Mouse (Mus musculus) CH12.LX (cell line): ENCODE measurements around the gene Mtrex. TPM values are rescaled to one million over a fixed set of nuclear protein-coding genes. Genes with fewer than 3 reads are reported as not detected.

Experiments
- DNase-seq: peaks from one replicate; pipeline ENCODE4 v3.0.0-alpha.2; 2013; ENCODE audit errors: extremely low read depth
- H3K27ac ChIP-seq: 2 replicates; pipeline ENCODE4 v1.5.1; 2012; ENCODE audit warnings: low read depth, mild to moderate bottlenecking, control low read depth, moderate library complexity; ENCODE audit not compliant: insufficient read depth
- H3K27me3 ChIP-seq: replicated peaks from 2 replicates; pipeline ENCODE3; 2012; ENCODE audit warnings: inconsistent platforms
- H3K36me3 ChIP-seq, 2 experiments: replicated peaks in 1 of 2; 2 replicates each; pipeline versions ENCODE3 to v1.6.1; 2012; ENCODE audit warnings: inconsistent platforms in 1 of 2, low read length in 1 of 2, mild to moderate bottlenecking in 1 of 2, mixed read lengths in 1 of 2, moderate library complexity in 1 of 2; ENCODE audit not compliant: control insufficient read depth in 1 of 2, insufficient read depth in 1 of 2
- H3K4me1 ChIP-seq, 2 experiments: 2 replicates each; pipeline ENCODE4 v1.6.1; 2012; ENCODE audit warnings: inconsistent platforms in 1 of 2, moderate library complexity in 1 of 2; ENCODE audit not compliant: insufficient read depth in 2 of 2, control insufficient read depth in 1 of 2
- H3K4me2 ChIP-seq: 2 replicates; pipeline ENCODE4 v1.6.1; 2012; ENCODE audit warnings: low read depth, mild to moderate bottlenecking, control low read depth; ENCODE audit not compliant: poor library complexity, insufficient read depth, severe bottlenecking
- H3K4me3 ChIP-seq, 3 experiments: fragments of 150-350 bp in 1 of 3; sonication (generic) in 1 of 3; replicated peaks in 1 of 3; 2 replicates each; pipeline versions ENCODE3 to v1.5.1; 2011 to 2012; ENCODE audit warnings: low read depth in 2 of 3, low read length in 2 of 3, mild to moderate bottlenecking in 2 of 3, moderate library complexity in 2 of 3, control low read depth in 1 of 3, improper control_type of control experiment in 1 of 3, inconsistent platforms in 1 of 3, mixed read lengths in 1 of 3; ENCODE audit not compliant: poor library complexity in 1 of 3
- H3K79me2 ChIP-seq: replicated peaks from 2 replicates; pipeline ENCODE4 v1.6.1; 2012; ENCODE audit warnings: mild to moderate bottlenecking, moderate library complexity; ENCODE audit not compliant: control insufficient read depth, poor library complexity, insufficient read depth, severe bottlenecking; ENCODE audit errors: extremely low read depth
- H3K9ac ChIP-seq: 2 replicates; pipeline ENCODE4 v1.6.1; 2012; ENCODE audit warnings: low read depth, mild to moderate bottlenecking, control low read depth, moderate library complexity; ENCODE audit not compliant: insufficient read depth
- H3K9me3 ChIP-seq: replicated peaks from 2 replicates; pipeline ENCODE3; 2012; ENCODE audit warnings: low read length, inconsistent platforms, mixed read lengths
- CHD1 ChIP-seq: IDR thresholded peaks from 2 replicates; pipeline ENCODE4 v1.6.1; 2012; ENCODE audit warnings: low read depth, low read length, improper control_type of control experiment, inconsistent platforms
- CHD2 ChIP-seq: IDR thresholded peaks from 2 replicates; pipeline ENCODE4 v1.6.1; 2011; ENCODE audit warnings: low read length, improper control_type of control experiment
- E2F4 ChIP-seq: IDR thresholded peaks from 2 replicates; pipeline ENCODE4 v1.6.1; 2011; ENCODE audit warnings: low read depth, low read length, improper control_type of control experiment; ENCODE audit not compliant: insufficient replicate concordance
- ELF1 ChIP-seq: IDR thresholded peaks from 2 replicates; pipeline ENCODE4 v1.6.1; 2014; ENCODE audit warnings: low read depth, mild to moderate bottlenecking, inconsistent platforms, low read length, improper control_type of control experiment
- GABPA ChIP-seq: IDR thresholded peaks from 2 replicates; pipeline ENCODE4 v1.6.1; 2012; ENCODE audit warnings: low read depth, low read length, improper control_type of control experiment, inconsistent platforms; ENCODE audit not compliant: insufficient replicate concordance
- JUND ChIP-seq: conservative IDR thresholded peaks from 2 replicates; pipeline ENCODE4 v1.6.1; 2011; ENCODE audit warnings: low read depth, low read length, improper control_type of control experiment
- KAT2A ChIP-seq: IDR thresholded peaks from 2 replicates; pipeline ENCODE4 v1.6.1; 2012; ENCODE audit warnings: low read length, improper control_type of control experiment, inconsistent platforms; ENCODE audit not compliant: insufficient replicate concordance
- MAFK ChIP-seq: IDR thresholded peaks from 2 replicates; pipeline ENCODE4 v1.6.1; 2011; ENCODE audit warnings: low read length, improper control_type of control experiment; ENCODE audit not compliant: insufficient replicate concordance
- MAZ ChIP-seq: IDR thresholded peaks from 2 replicates; pipeline ENCODE4 v1.6.1; 2012; ENCODE audit warnings: low read depth, mild to moderate bottlenecking, inconsistent platforms, low read length, improper control_type of control experiment, moderate library complexity
- MEF2A ChIP-seq: IDR thresholded peaks from 2 replicates; pipeline ENCODE4 v1.6.1; 2014; ENCODE audit warnings: low read depth, mild to moderate bottlenecking, inconsistent platforms, low read length, improper control_type of control experiment, borderline replicate concordance
- NELFE ChIP-seq: IDR thresholded peaks from 2 replicates; pipeline ENCODE4 v1.6.1; 2011; ENCODE audit warnings: low read depth, low read length, improper control_type of control experiment
- PAX5 ChIP-seq: IDR thresholded peaks from 2 replicates; pipeline ENCODE4 v1.6.1; 2012; ENCODE audit warnings: low read length, inconsistent platforms, mixed read lengths
- RAD21 ChIP-seq: IDR thresholded peaks from 2 replicates; pipeline ENCODE4 v1.6.1; 2011; ENCODE audit warnings: low read depth, mild to moderate bottlenecking, low read length, improper control_type of control experiment, moderate library complexity
- RCOR1 ChIP-seq: conservative IDR thresholded peaks from 2 replicates; pipeline ENCODE4 v1.6.1; 2012; ENCODE audit warnings: low read depth, mild to moderate bottlenecking, inconsistent platforms, low read length, improper control_type of control experiment
- SIN3A ChIP-seq: IDR thresholded peaks from 2 replicates; pipeline ENCODE4 v1.6.1; 2012; ENCODE audit warnings: low read length, improper control_type of control experiment, inconsistent platforms
- TBP ChIP-seq: conservative IDR thresholded peaks from 2 replicates; pipeline ENCODE4 v1.6.1; 2011; ENCODE audit warnings: low read depth, low read length, improper control_type of control experiment
- UBTF ChIP-seq: IDR thresholded peaks from 2 replicates; pipeline ENCODE4 v1.6.1; 2012; ENCODE audit warnings: low read depth, mild to moderate bottlenecking, inconsistent platforms, low read length, improper control_type of control experiment, moderate library complexity
- ZKSCAN1 ChIP-seq: IDR thresholded peaks from 2 replicates; pipeline ENCODE4 v1.6.1; 2012; ENCODE audit warnings: low read depth, inconsistent platforms, low read length, improper control_type of control experiment, borderline replicate concordance
- ZMIZ1 ChIP-seq: IDR thresholded peaks from 2 replicates; pipeline ENCODE4 v1.6.1; 2012; ENCODE audit warnings: low read depth, mild to moderate bottlenecking, inconsistent platforms, low read length, improper control_type of control experiment
- dilution Hi-C: fragments of 300-500 bp; cut with MboI; formaldehyde crosslinking; loops from 2 replicates; pipeline ENCODE4 v1.14.3; 2020; ENCODE audit warnings: low sequenced_read_pairs; ENCODE audit not compliant: extremely low pct_unique_long_range_greater_than_20kb, extremely low pct_ligation_motif_present
- in situ Hi-C: fragments of 300-500 bp; cut with MboI; formaldehyde crosslinking; loops from 3 replicates; pipeline ENCODE4 v1.14.3; 2019; ENCODE audit warnings: low sequenced_read_pairs, low pct_ligation_motif_present, low pct_unique_long_range_greater_than_20kb, mixed read lengths
- polyA plus RNA-seq: library from polyadenylated mRNA; unstranded; fragments of >175 nt; gene quantifications from 2 replicates; pipeline ENCODE4 v1.2.1, GENCODE M21; 2012; ENCODE audit warnings: low read depth; ENCODE audit not compliant: insufficient read length
- total RNA-seq, 2 experiments: library from RNA; depleted of rRNA; stranded (reverse); fragments of 300-350 nt in 1 of 2; fragments of >200 nt in 1 of 2; gene quantifications; 2 replicates each; pipeline ENCODE4 v1.2.3; 2012 to 2014

Mtrex gene
- total and polyA plus RNA-seq, 3 experiments: 55.0 to 87.6 (median 63.9) TPM

GRCm38 (mm10) chr13:112835113-112835512 lies 92.1 kb downstream of the Mtrex start:
- Histone ChIP-seq H3K9me3 (no peaks in the 10 kb centered on the region), H3K4me1 (0 out of 4 replicates have a peak, but pooled peaks cover 0 to 4% of the 10 kb centered on the region in 2 experiments), H3K4me2 (no peak overlapping the region), H3K9ac (no peak overlapping the region), H3K4me3 (no peak overlapping the region), H3K27me3 (no peaks in the 10 kb centered on the region), H3K79me2 (0 out of 2 replicates have a peak, but pooled peaks cover 2% of the 10 kb centered on the region), H3K27ac (no peak overlapping the region), H3K36me3 (peaks cover 13 to 62% of the 10 kb centered on the region in 2 experiments)
- DNase-seq: no peak
- dilution Hi-C loops (no loop called here), in situ Hi-C loops (no loop called here)
- TF ChIP-seq MEF2A (no peak), UBTF (no peak), ELF1 (no peak), KAT2A (no peak), RAD21 (no peak), E2F4 (no peak)

GRCm38 (mm10) chr13:112833895-112834263 lies 93.3 kb downstream of the Mtrex start:
- Histone ChIP-seq H3K4me1 (0 out of 4 replicates have a peak, but pooled peaks cover 0 to 4% of the 10 kb centered on the region in 2 experiments), H3K9me3 (no peaks in the 10 kb centered on the region), H3K4me3 (no peak overlapping the region)
- TF ChIP-seq ZKSCAN1 (no peak), RCOR1 (no peak), MAFK (no peak), CHD2 (no peak), JUND (no peak), GABPA (no peak)
- TF ChIP-seq, all 38 proteins: peak for 0
- dilution Hi-C loops: no loop called here
- H3K36me3 ChIP-seq: peaks cover 13 to 69% of the 10 kb centered on the region in 2 experiments
- in situ Hi-C loops: no loop called here
- H3K9ac ChIP-seq: no peak overlapping the region
- no peaks in the 10 kb centered on the region for H3K27me3 ChIP-seq
- no peak for DNase-seq
- H3K79me2 ChIP-seq: 0 out of 2 replicates have a peak, but pooled peaks cover 4% of the 10 kb centered on the region
- no peak overlapping the region for H3K27ac ChIP-seq
- H3K4me2 ChIP-seq: no peak overlapping the region

GRCm38 (mm10) chr13:112833253-112833894 lies 93.8 kb downstream of the Mtrex start:
- Histone ChIP-seq H3K27ac (no peak overlapping the region), H3K27me3 (no peaks in the 10 kb centered on the region), H3K79me2 (0 out of 2 replicates have a peak, but pooled peaks cover 4% of the 10 kb centered on the region), H3K9me3 (no peaks in the 10 kb centered on the region), H3K9ac (no peak overlapping the region), H3K4me3 (no peak overlapping the region), H3K36me3 (peaks cover 11 to 66% of the 10 kb centered on the region in 2 experiments), H3K4me1 (0 out of 4 replicates have a peak, but pooled peaks cover 0 to 4% of the 10 kb centered on the region in 2 experiments), H3K4me2 (no peak overlapping the region)
- in situ Hi-C loops: no loop called here
- dilution Hi-C loops: no loop called here
- no peak for TF ChIP-seq SIN3A
- no peak for TF ChIP-seq MAZ
- no peak for TF ChIP-seq CHD1
- TF ChIP-seq ZMIZ1: no peak
- no peak for TF ChIP-seq TBP
- no peak for TF ChIP-seq E2F4
- TF ChIP-seq NELFE: no peak
- no peak for TF ChIP-seq PAX5
- TF ChIP-seq RAD21: no peak
- DNase-seq: no peak
